Mouse (Mus musculus) kidney, adult 2 months (tissue): ENCODE measurements around the gene Wdr92. TPM values are rescaled to one million over a fixed set of nuclear protein-coding genes. Genes with fewer than 3 reads are reported as not detected.

Experiments
- DNase-seq: peaks from one replicate; pipeline ENCODE4 v3.0.0; 2021
- H3K27ac ChIP-seq: fragments of 200-500 bp; 2 replicates; pipeline ENCODE4 v1.5.1; 2012; ENCODE audit warnings: low read depth, low read length, control low read depth, inconsistent platforms; ENCODE audit not compliant: insufficient read depth
- H3K27me3 ChIP-seq: fragments of 200-500 bp; replicated peaks from 2 replicates; pipeline ENCODE4 v1.6.1; 2012; ENCODE audit warnings: mild to moderate bottlenecking, moderate library complexity, low read length, inconsistent platforms; ENCODE audit not compliant: control insufficient read depth, insufficient read depth
- H3K36me3 ChIP-seq: fragments of 200-500 bp; 2 replicates; pipeline ENCODE4 v1.6.1; 2012; ENCODE audit warnings: mild to moderate bottlenecking, moderate library complexity, low read length, inconsistent platforms; ENCODE audit not compliant: control insufficient read depth, insufficient read depth
- H3K4me1 ChIP-seq: fragments of 200-500 bp; 2 replicates; pipeline ENCODE4 v1.6.1; 2011; ENCODE audit warnings: low read length; ENCODE audit not compliant: control insufficient read depth, insufficient read depth
- H3K4me3 ChIP-seq: fragments of 200-500 bp; 2 replicates; pipeline ENCODE4 v1.5.1; 2011; ENCODE audit warnings: mild to moderate bottlenecking, low read depth, low read length, control low read depth; ENCODE audit not compliant: insufficient read depth
- CTCF ChIP-seq: fragments of 200-500 bp; conservative IDR thresholded peaks from 2 replicates; pipeline ENCODE4 v1.5.1; 2011; ENCODE audit warnings: low read depth, mild to moderate bottlenecking, control low read depth, low read length, moderate library complexity, mixed read lengths; ENCODE audit not compliant: insufficient read depth, insufficient read length
- POLR2A ChIP-seq: fragments of 200-500 bp; IDR thresholded peaks from one replicate; pipeline ENCODE4 v1.6.1; 2011; ENCODE audit warnings: low read depth, low read length, control low read depth
- WGBS: fragments of 180-500 bp; shearing (Covaris S2); methylation state at CpG from one replicate; pipeline ENCODE4 v1.1.7; 2018; 5-methylcytosine and 5-hydroxymethylcytosine counted together
- polyA plus RNA-seq: library from polyadenylated mRNA; depleted of rRNA; stranded (reverse); fragments of >200 nt; gene quantifications from 2 replicates; pipeline ENCODE4 v1.2.3, GENCODE M21; 2012

The Wdr92 gene
- polyA plus RNA-seq, 1 experiment = 8.1 TPM

DNA sequence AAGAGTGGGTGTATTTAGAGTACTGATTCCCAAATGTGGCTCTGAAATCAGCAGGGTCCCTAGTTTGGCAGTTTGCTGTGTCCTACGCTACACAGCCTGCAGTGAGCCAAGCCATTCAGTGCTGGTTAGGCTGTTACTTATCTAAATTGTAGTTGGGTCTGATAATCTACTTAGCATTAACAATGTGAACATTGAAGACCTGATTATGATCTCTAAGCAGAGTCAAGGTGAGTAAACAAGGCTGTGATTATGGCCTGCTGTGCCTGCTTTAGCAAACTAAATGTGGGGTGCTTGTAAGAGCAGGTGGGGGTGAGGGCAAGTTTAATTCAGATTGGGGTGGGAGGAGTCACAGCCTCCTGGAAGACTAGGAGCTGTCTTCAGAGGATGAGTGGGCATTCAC lies 18.0 kb upstream of the Wdr92 start:
- peak; percentile 12 for DNase-seq
- peaks cover 17% of the 10 kb centered on the region for H3K4me1 ChIP-seq
- H3K4me3 ChIP-seq = no peak overlapping the region
- no peaks in the 10 kb centered on the region for H3K36me3 ChIP-seq
- H3K27ac ChIP-seq = no peak overlapping the region
- H3K27me3 ChIP-seq = no peaks in the 10 kb centered on the region
- TF ChIP-seq POLR2A (no peak), CTCF (no peak)
- WGBS = 74% methylated on average over 1 of the region's 1 CpGs

DNA sequence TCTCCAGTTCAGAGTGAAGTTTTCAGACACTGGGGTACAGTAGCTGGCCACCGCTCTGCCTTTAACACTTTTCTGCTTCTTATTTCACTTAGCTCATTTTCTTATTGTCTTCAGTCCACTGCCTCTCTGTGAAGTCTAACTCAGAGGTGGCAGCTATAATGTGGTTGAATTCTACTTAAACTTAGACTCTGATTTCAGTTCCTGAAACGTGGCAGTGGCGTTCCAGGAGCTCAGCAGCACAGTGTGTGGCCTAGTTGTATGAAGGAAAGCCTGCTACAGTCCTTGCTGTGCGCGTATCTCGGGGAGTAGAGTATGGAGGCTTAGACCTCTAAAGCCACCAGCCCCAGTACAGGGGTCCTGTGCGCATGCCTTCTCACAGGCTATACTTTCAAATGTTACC lies 15.3 kb upstream of the Wdr92 start:
- 77% methylated on average over 7 of the region's 7 CpGs for WGBS
- no peaks in the 10 kb centered on the region for H3K36me3 ChIP-seq
- peaks cover 30% of the 10 kb centered on the region for H3K4me1 ChIP-seq
- no peak overlapping the region for H3K27ac ChIP-seq
- no peak overlapping the region for H3K4me3 ChIP-seq
- TF ChIP-seq CTCF = no peak
- no peak for TF ChIP-seq POLR2A
- no peak for DNase-seq
- no peaks in the 10 kb centered on the region for H3K27me3 ChIP-seq

DNA sequence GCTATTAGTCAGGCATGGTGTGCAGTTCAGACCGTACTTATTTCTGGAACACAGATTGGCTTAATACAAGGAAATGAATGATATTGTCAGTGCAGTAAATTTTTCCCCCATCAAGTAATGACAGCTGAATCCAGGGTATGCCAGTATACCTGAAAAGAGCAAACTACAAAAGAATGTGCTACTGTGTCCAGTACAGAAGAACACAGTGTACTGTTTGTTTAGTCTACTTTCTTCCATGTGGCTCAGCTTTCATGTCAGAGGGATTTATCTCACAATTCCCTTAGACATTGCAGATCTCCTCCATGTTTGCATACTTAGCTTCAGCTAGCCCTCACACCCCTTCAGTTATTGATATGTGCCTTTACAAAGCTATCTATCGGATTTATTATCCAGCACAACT lies 12.6 kb upstream of the Wdr92 start:
- H3K27ac ChIP-seq = no peak overlapping the region
- no peaks in the 10 kb centered on the region for H3K27me3 ChIP-seq
- no peak overlapping the region for H3K4me3 ChIP-seq
- DNase-seq = no peak
- no peaks in the 10 kb centered on the region for H3K36me3 ChIP-seq
- WGBS = 45% methylated on average over 2 of the region's 2 CpGs
- peaks cover 32% of the 10 kb centered on the region for H3K4me1 ChIP-seq
- TF ChIP-seq POLR2A = no peak
- TF ChIP-seq CTCF = no peak

DNA sequence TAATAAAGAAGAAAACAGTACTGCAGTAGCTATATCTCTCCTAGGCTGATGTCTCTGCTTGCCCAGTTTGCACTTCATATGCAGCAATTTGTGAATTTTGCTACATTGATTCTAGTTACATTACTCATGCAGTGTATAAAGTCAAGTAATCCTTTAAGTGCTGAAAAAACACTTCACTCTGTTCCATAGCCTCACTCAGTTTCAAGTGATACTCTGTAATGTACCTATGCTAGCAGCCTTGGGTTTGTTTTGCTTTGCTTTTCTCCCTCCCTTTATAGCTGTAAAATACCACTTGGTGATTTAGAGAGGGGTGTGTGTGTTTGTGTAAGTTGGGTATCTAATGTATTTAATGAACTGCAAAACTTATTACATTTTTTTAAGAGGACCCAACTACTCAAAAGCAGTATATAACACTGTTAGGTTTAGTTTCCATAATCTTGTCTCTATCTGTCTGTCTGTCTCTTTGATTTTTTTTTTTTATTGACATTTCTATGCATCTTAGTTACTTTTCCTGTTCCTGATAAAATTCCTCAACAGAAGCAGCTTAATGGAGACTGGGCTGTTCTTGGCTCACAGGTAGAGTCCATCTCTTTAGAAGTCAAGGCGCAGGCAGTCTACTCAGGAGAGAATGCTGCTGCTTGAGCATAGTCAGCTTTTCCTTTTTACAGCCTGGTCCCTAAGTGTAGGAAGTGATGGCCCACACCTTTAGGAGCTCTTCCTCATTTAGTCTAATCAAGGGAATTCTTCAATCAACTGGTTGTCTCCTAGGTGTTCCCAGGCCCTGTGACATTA lies 10.8 kb upstream of the Wdr92 start:
- Histone ChIP-seq H3K4me1 (peaks cover 27% of the 10 kb centered on the region), H3K4me3 (no peak overlapping the region), H3K36me3 (no peaks in the 10 kb centered on the region), H3K27ac (no peak overlapping the region), H3K27me3 (no peaks in the 10 kb centered on the region)
- 90% methylated on average over 1 of the region's 1 CpGs for WGBS
- TF ChIP-seq POLR2A = no peak
- no peak for TF ChIP-seq CTCF
- no peak for DNase-seq

DNA sequence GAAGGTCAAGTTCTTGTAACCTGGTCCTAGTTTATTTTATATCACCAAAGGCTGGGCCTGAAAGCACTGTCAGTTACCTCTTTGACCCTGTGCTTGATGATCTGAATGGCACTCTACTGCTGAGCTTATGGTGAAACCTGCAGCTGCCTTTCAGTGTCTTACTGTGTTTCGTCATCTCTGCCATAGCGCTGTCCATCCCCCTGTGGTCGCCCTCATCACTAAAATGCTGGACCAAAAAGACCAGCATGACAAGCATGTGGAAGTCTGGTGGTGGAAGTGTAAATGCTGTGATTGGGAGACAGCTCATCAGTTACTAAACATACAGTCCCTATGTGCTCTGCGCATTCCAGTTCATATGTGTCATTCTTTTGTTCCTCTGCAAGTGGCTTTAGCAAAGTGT lies 9.6 kb upstream of the Wdr92 start:
- Histone ChIP-seq H3K36me3 (no peaks in the 10 kb centered on the region), H3K4me3 (no peak overlapping the region), H3K4me1 (peaks cover 21% of the 10 kb centered on the region), H3K27ac (no peak overlapping the region), H3K27me3 (no peaks in the 10 kb centered on the region)
- no peak for TF ChIP-seq POLR2A
- no peak for TF ChIP-seq CTCF
- WGBS = 93% methylated on average over 4 of the region's 4 CpGs
- no peak for DNase-seq

DNA sequence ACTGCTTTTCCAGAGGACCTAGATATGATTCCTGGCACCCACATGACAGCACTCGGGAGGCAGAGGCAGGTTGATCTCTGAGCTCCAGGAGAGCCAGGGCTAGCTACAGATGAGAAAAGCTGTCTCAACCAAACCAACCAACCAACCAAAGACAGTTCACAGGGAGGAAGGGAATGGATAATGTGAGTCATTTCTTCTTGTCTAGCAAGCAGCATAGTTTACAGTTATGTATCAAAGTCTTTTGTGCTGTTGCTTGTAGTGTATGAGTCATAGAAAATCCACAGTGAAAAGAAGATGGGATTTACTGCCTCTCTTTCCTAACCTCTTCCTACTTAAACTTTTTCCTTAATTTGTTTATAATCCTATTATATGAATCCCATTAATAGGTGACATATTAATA lies 5.3 kb upstream of the Wdr92 start:
- Histone ChIP-seq H3K4me3 (no peak overlapping the region), H3K27ac (no peak overlapping the region), H3K36me3 (no peaks in the 10 kb centered on the region), H3K4me1 (peaks cover 8% of the 10 kb centered on the region), H3K27me3 (no peaks in the 10 kb centered on the region)
- DNase-seq = no peak
- 94% methylated on average over 1 of the region's 1 CpGs for WGBS
- TF ChIP-seq CTCF = no peak

DNA sequence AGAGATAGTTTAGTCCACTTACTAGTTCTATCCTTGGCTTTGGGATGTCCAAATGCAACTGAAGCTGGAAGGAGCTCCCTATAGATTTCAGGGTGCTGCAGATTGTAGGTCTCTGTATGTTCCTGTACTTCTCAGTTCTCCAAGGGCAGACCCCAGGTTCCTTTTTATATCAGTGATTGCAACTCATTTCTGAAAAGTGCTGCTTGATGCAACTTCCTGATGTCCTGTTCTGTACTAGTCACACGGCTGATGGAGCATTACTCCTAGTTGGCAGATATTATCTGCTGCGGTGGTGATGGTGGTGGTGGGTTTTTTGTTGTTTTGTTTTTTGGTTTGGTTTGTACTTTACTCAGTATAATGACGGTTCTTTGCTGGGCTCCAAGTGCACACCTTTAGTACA lies 1.2 kb upstream of the Wdr92 start:
- no peaks in the 10 kb centered on the region for H3K27me3 ChIP-seq
- H3K36me3 ChIP-seq = no peaks in the 10 kb centered on the region; the same call in 1 of the 2 replicates
- peaks cover 5% of the 10 kb centered on the region; the same call in 1 of the 2 replicates for H3K4me1 ChIP-seq
- H3K27ac ChIP-seq = no peak overlapping the region
- H3K4me3 ChIP-seq = no peak overlapping the region
- no peak for DNase-seq
- TF ChIP-seq POLR2A (no peak), CTCF (no peak)
- WGBS = 62% methylated on average over 3 of the region's 3 CpGs

DNA sequence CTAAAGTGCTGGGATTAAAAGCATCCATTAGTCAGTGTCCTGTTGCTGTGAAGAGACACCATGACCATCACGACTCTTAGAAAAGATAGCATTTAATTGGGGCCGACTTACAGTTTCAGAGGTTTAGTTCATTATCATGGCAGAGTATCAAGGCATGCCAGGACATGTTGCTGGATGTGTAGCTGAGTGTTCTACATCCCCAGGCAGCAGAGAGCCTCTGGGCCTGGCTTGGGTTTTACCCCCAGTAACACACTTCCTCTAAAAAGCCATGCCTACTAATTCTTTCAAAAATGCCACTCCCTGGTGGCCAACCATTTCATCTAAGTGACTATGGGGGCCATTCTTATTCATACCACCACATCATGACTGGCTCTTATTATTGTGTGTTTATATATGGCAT lies 1.3 kb downstream of the Wdr92 start:
- no peaks in the 10 kb centered on the region; the same call in none of the 2 replicates for H3K36me3 ChIP-seq
- H3K27ac ChIP-seq = no peak overlapping the region
- 93% methylated on average over 2 of the region's 2 CpGs for WGBS
- DNase-seq = no peak
- H3K4me3 ChIP-seq = no peak overlapping the region
- H3K27me3 ChIP-seq = no peaks in the 10 kb centered on the region
- TF ChIP-seq CTCF (no peak), POLR2A (no peak)
- H3K4me1 ChIP-seq = peaks cover 2% of the 10 kb centered on the region; the same call in 1 of the 2 replicates
